Mouse (Mus musculus): Measurements from ENCODE around the gene Nat8f6.
"Not testable (repeated sequence)": the region's sequence is repeated elsewhere in the genome, so short reads cannot be mapped to it uniquely, and the experiment has no call there.

Nat8f6 gene

DNA sequence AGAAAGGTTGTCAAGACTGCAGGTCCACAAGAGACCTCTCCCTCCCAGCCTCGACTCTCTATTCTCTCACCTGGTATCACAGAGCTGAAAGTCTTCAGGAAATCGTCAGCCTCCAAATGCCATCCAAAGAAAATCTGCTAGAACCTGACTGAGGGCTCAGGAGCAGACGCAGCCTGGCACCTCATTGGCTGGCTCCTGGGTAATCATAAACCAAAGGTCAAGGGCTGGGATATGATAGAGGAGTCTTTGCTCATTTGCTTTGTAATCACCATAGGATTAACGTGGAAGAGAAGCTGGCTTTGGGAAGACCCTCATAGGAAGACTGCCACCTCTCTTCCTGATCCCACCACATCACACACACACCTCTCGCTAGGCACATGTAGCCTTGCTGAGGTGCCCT lies at the start of gene Nat8f6, which contains the start of gene Nat8f5:
Gene Nat8f6, minus strand, starts transcription at position 118 of the 400 bp plus-strand sequence.
Gene Nat8f5, minus strand, starts transcription at position 136 of the 400 bp plus-strand sequence.
- no peak for DNase-seq

DNA sequence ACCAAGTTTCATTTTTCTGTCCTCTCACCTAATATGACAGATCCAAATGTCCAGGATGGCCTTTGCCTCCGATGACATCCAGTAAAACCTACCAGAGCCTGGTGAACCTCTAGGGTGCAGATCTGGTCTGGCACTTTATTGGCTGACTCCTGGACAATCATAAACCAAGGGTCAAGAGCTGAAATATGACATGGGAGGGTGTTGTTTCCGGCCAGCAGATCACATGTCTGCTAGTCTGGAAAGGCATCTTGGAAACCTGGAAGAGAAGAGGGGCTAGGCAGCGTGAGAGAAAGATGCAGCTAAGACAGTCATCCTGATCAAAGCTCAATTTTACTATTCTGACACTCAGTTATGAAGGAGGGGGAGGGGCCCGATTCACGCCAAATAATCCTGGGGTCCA lies 48.3 kb upstream of the Nat8f6 start, which contains the start of gene Nat8f2:
Gene Nat8f2, minus strand, starts transcription at position 153 of the 400 bp plus-strand sequence.
- DNase-seq = not testable (repeated sequence)

DNA sequence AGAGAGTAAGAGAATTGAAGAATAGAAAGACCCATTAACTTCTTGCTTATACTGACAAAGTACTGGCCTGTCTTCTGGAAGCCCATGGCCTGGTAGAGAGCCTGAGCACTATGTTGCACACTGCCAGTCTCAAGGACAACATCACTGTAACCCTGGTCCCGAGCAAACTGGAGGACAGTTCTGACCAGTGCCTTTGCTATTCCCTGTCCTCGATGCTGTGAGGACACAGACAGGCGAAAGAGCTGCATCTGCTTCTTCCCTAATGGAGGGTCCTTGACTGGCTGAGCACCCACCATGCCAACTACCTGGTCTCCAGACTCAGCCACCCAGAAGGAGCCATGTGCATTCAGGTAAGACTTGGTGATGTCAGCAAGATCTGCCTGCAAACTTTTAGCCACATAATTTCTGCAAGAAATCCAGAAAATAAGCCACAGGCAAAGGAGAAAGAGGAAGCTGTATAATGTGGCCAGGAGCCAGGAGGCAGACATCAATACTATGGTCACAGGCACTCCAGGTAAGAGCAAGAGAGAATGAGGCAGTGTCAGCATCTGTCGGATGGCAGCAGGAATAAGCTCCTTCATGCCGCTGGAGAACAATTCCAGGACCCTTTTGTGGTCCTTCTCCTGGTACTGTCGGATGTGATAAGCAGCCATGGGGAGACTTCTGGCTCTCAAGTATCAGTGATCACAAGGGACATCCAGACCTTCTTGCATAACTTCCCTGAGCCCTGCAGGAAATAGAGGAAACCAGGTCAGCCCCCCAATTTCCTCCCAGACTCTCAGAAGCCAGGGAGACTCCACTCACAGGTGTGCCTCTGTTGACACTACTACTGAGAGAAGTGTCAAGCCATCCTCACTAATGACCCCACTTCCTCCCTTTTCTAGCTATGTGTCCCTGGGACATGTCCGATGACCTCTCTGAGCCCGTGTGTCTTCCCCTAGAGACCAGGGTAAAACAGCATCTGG lies 47.3 kb upstream of the Nat8f6 start:
- no peak for DNase-seq

DNA sequence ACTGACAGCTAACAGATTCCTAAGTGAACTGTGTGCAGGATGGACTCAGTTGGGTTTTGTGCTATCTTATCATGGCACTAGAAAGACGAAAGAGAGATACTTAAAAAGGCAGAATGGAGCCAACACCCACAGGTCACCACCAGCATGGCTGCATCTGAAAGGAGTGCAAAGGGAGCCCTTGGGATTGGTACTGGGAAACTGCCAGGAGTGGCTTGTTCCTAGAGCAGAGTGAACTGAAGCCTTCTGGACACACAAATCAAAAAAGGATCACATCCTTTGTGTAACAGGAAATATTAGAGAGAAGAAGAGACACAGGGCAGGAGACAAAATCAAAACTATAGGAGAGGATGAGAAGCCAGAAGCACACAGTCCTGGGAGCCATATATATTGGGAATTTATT lies 46.2 kb upstream of the Nat8f6 start:
- not testable (repeated sequence) for DNase-seq

DNA sequence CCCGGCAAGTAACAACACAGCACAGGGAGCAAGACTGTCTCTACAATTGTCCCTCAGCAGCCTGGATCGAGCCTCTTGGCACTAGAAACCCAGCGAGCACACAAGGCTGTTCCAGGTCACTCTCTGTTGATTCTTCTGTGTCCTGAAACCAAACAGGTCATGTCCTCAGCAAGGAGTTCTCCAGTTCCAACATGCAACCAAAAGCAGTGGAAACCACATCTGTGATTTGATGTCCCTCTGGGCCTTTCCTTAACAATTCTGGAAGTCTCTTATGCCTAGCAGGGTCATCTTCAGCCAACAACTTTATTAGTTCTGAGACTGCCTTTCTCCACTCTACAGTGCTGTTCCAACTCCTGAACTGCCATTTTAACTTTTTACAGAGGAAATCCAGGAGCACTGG lies 45.4 kb upstream of the Nat8f6 start:
- DNase-seq = not testable (repeated sequence)

DNA sequence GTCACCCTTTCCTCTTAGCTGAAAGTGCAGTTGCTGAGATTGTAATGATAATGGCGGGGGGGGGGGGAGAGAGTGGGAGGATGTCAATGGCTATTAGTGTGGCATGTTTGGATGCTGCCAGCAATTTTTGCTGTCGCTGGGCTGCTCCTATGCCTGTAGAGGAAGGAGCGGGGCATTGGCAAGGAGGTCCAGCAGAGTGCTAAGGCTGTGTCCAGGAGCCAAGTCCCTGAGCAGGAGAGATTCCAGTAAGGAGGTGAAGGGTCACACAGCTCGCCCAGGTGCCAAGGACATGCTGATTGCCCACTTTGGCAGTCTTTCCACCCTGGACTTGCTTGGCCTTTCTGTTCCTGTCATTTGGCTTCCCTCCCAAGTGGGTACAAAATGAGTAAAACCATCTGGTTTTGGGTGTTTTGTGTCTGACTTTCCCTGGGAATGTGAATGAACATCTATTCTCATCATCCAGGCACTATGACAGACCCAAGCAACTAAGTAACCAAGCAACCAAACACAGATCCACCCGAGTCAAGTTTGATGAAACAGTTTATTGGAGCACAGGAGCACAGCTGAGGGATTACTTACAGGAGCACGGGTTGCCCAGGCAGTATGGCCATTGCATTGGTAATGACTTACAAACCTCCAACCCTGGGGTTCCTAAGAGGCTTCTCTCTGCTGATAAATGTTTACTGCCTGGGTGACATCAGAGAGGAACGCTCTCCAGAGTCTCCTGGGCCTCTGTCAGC lies 44.3 kb upstream of the Nat8f6 start:
- not testable (repeated sequence) for DNase-seq

DNA sequence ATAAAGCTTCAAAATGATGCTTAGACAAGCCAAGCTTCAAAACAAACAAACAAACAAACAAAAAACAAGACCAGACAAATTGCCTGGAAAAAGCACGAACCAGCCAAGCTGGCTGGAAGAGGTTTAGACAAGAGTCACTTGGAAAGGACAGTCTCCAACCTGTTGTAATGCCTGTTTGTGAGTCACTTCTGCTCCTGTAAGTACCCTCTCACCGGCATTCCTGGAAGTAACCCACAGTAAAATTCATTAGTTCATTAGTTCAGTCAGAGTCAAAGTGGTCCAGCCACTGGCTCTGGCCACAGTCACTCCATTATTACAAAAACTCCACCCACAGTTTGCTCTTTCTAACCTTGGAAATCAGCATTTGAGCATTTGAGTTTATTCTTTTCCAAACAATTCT lies 43.1 kb upstream of the Nat8f6 start:
- DNase-seq = no peak

DNA sequence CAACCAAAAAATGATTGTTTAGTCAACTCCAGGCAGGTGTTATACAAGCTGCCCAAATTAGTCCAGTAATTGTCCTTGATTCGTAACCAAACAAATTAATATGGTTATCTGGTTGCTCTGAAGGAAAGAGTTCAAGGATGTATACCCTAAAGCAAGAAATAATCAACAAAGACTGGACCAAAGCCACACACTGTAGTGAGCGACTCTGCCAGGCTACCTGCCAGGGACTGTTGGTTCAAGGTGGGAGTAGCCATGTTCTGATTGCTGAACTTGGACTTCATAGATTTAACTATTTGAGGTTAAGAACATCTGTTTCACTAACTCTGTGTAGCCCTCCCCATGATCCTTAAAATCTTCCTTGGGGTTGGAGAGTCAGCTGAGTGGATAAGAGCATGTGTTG lies 42.4 kb upstream of the Nat8f6 start:
- no peak for DNase-seq

DNA sequence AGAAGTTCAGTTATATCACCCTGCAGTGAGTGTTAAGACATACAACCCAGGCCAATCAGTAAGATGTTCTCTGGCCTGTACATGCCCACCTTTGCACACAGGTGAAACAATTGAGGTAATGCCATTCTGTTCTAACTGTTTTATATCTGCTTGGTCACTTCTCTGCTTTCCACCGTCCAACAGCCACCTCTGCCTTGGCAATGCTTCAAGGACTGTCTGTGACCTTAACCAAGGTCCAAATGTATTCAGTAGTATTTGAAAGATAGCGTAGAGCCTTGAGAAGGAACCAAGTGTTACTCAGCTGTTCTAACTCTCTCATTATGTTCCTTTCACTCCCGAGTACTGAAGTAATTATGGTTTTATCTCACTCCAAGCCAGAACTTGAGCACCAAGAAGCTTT lies 41.8 kb upstream of the Nat8f6 start:
- DNase-seq = no peak

DNA sequence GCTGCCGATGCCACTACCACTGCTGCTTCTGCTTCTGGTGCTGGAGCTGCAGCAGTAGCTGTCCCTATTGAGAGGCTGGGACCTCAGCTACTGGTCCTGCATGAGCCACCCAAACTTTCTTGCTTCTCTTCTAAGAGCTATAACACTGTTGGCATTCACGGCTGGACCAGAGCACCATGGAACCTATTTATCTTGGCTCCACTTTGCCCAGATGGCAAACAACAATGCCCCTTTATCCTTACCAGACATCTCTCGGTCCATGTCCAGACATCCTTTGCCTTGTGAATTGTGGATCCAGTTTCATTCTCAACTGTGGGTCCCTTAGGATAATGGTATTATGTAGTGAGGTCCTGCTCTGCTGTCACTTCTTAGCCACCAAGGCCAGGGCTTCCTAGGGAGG lies 40.5 kb upstream of the Nat8f6 start:
- no peak for DNase-seq

DNA sequence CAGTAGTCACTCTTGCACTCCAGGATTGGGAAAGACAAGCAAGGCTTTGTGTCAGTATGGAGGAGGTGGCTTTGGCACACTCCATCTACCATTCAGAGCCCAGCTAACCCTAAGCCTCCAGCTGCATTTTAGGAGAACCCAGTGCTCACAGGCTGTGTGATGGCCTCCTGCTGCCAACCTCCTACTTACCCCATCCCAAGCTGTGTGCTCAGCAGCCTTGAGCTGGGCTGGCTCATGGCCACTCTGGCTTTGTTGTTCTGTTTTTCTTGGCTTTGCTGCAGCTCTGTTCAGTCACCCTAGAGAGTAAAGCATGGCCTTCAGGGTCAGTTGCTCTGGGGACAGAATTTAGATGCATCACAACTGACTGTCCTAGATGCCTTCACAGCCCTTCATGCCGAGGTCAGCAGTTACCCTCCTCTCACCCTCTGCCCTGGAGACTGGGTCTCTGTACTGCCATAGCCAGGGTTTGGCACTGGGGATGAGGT lies 35.5 kb upstream of the Nat8f6 start:
- peak; percentile 35 to 36 for DNase-seq

DNA sequence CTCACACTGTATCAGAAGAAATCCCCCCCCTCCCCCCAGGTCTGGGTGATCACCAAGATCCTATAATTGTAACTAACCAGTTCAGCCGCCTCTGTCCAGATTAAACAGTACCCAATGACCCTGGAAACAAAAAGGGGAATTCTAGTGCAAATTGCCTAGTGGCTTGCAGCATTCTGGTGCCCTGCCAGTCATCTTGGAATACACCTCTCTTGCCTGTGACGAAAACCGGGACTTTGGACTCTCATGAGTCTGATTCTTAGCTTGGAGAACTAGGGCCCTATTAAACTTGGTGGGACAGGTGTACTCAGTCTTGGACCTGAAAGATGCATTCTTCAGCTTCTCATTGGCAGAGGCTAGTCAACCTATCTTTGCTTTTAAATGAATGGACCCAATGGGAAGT lies 32.7 kb upstream of the Nat8f6 start:
- no peak for DNase-seq

DNA sequence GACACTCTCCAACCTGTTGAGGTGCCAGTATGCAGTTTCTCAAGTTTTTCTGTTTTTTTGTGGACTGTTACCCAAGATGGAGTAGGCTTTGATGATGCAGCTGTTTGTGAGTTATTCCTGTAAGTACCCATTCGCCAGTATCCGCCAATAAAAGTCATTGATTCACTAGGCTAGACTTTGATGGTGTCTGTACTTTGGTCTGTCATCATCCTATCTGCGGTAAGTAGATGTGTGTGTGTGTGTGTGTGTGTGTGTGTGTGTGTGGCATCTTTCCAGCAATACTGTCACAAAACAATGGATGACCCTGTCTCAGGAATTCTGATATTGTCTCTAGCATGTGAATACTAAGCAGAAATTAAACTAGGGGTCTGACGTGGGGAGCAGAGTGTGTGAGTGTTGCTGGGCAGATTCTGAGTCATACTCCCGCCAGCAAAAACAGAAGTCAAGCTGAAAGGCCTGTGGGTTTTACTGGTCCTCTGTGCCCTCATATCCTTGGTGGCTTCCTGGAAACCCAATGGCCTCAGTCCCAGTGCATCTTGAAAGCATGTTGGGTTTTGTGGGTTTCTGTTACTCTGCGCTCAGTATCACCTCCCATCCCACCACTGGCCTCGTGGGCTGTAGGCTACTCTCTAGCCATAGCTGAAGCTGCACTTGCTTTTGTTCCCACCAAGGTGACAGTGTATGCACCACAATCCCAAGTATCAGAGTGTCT lies 30.5 kb upstream of the Nat8f6 start:
- no peak for DNase-seq

DNA sequence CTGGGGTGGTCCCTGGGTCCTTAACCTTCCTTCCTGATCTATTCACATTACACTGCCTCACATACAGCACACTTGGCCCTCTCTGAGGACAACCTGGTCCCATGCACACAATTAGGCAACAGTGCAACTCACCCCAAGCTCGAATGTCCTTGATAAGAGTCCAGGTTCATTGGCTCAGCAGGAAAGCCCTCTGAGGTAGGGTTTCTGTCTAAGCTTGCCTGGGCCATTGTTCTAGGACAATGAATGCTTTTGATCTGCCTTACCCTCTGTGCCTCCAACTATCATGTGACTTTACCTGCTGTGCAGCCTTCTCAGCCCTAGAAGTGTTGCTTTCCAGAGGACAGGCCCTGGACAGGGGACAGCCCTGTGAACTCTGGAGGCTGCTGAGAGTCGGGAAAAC lies 28.5 kb upstream of the Nat8f6 start:
- DNase-seq = no peak

DNA sequence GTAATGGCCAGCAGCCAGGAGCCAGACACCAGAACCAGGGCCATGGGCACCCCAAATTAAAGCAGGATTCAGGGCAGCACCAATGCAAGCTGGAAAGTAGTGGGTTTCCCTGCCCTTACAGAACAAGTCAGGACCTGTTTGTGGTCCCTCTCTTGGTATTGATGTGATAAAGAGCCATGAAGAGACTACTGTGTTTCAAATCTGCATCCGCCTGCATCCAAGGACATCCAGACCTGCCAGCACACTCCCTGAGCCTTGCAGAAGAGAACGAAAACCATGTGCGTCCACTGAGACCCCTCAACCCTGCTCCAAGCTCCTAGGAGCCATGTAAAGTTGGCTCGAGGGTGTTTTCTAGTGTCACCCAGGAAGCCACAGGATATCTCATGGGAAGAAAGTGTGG lies 27.4 kb upstream of the Nat8f6 start:
- DNase-seq = no peak

DNA sequence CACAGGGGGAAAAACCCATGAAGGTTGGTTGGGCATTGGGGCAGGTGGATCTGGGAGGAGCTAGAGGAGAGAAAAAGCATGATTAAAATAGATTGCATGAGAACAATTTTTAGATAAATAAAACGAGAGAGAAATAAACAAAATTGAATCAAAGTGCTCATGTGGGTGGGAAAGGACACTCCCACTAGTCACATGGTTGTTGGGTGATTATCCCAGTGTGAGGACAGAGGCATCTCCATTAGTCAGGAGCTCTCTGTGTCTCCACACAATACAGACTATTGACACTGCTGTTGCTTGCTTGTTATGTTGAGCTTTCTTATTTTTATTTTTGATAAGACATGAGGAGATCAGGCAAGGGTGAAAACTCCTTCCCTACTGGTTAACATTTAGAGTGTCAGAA lies 26.2 kb upstream of the Nat8f6 start:
- DNase-seq = no peak

DNA sequence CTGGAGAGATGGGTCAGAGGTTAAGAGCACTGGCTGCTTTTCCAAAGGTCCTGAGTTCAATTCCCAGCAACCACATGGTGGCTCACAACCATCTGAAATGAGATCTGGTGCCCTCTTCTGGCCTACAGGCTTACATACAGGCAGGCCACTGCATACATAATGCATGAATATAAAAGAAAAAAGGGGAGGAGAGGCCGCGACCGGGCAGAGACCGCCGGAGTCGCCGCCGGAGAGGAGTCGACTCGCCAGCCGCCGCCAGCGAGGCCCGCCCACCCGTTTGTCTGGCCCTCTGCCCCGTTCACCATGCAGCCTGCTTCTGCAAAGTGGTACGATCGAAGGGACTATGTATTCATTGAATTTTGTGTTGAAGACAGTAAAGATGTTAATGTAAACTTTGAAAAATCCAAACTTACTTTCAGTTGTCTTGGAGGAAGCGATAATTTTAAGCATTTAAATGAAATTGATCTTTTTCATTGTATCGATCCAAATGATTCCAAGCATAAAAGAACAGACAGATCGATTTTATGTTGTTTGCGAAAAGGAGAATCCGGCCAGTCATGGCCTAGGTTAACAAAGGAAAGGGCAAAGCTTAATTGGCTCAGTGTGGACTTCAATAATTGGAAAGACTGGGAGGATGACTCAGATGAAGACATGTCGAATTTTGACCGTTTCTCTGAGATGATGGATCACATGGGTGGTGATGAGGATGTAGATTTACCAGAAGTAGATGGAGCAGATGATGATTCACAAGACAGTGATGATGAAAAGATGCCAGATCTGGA lies 23.1 kb upstream of the Nat8f6 start:
- DNase-seq = not testable (repeated sequence)

DNA sequence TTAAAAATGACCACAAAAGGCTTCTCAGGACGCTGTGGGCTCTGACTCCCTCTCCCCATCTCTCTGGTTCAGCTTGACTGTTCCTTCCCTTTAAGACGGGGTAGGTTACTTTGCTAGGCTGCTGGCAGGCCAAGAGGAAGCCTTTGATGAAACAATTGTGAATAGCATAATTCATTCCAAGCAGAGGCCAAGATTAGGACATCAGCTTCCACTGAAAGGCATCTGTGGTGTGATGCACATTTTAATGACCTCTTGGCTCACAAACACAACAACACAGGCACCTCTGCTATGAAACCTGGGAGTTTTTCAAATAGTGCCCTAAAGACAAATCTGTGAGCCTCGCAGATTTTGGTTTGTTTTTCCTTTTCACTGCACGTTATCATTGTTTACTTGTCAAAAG lies 19.2 kb upstream of the Nat8f6 start:
- no peak for DNase-seq

DNA sequence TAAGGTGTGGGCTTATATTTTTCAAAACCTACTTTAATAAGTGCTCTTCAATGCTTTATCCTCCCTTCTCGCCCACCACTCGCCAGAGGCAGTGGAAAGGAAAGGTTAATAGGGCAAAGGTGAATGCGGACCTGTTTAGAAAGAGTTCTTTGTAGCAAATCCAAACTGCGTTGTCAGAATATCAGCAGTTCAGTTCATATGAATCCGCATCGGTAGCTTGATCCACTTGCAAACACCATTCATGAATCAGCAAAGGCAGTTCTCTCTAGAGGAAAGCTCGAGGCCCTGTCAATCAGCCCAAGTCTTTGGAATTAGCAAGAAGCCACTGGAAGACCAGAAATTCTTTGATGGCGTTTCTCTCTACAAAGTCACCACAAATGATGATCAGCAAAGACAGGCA lies 17.9 kb upstream of the Nat8f6 start:
- DNase-seq = no peak

DNA sequence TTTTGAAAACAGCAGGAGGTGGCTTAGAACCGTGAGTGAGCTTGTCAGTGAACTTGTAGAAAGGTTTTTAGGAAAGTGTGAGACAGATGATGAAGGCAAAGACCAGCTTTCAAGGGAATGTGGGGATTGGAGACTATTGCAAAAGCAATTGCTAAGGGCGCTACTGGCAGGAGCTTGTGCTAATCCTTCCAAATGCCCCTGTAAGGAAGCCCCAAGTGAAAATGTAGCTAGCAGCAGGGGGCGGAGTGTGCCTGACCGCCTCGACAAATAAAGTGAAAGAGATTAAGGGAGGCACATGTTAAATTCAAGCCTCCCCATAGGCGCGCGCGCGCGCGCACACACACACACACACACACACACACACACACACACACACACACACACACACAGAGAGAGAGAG lies 16.6 kb upstream of the Nat8f6 start:
- not testable (repeated sequence) for DNase-seq

DNA sequence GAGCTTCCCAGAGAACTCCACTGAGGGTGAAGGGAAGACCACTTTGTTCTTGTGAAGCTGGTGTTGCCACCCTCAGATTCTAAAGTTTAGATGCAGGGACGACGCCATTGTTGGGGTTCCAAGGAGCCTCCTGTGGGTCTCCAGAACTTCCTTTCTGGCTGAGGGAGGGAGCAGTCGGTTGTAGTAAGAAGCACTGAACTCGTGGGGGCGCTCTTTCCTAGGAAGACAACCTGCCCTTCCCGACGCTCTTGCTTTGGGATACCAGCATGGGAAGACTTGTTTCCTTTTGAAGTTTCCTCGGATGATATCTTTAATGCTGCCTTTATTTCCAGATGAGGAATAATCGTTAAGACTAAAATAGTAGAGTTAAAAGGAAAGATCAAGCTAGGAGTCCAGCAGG lies 16.1 kb upstream of the Nat8f6 start:
- peak; percentile 45 to 46 for DNase-seq

DNA sequence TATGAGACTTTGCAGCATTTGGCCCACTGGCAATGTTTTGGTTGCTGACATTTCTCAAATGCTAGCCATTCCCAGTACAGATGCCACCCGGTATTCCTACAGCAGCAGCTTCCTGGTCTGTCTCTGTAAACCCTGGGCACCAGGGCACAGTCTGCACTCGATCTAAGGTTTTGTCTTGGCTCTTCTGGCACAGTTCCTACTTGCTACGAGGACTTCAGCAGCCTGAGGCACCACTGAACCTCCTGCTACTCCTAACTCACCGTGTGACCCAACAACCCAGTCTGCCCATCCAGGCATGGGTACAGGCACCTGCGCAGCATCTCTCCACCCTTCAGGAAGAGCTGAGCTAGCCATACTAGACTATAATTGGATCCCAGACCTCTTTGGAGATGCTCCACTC lies 15.3 kb upstream of the Nat8f6 start:
- DNase-seq = not testable (repeated sequence)
